Mouse (Mus musculus): ENCODE measurements around the gene Acin1. TPM values are rescaled to one million over a fixed set of nuclear protein-coding genes. Genes with fewer than 3 reads are reported as not detected.

Acin1 gene
- total and polyA plus RNA-seq, 2 experiments from 2014 or later, result 108 to 122 TPM

DNA sequence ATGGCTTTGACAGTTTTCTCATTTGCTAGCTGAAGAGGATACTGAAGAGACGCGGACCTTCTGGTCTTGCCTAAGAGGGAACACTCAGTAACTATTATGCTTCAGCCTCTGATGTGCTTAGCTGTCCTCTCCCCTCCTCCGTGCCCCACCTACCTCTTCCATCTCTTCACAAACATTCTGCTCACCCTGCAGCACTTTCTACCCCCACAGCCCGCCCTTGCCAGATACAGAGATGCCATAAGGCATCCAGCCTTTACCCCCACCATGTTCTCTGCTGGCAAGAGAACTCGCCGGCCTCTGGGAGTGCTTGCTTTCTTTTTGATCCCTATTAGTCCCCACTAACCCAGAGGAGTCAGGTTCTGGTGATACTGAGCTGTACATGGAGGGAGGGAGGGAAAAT is 76.1 kb downstream of the Acin1 start:
- no peak overlapping the region for H3K9ac ChIP-seq (replicated peaks; ENCODE audit: low read length, poor library complexity, severe bottlenecking)
- no peak overlapping the region for H3K4me2 ChIP-seq (ENCODE audit: low read depth, low read length, poor library complexity, severe bottlenecking)
- H3K27ac ChIP-seq (ENCODE audit: low read depth, low read length), result no peak overlapping the region
- no peaks in the 10 kb centered on the region for H3K4me1 ChIP-seq (ENCODE audit: insufficient read depth, low read length)
- ATAC-seq (ENCODE audit: low FRiP score) (no peak), DNase-seq (ENCODE audit: low spot score) (no peak)
- H3K36me3 ChIP-seq (ENCODE audit: insufficient read depth, low read length), result peaks cover 11% of the 10 kb centered on the region
- no peaks in the 10 kb centered on the region for H3K9me3 ChIP-seq (ENCODE audit: low read length)
- no peak for TF ChIP-seq CTCF (IDR thresholded peaks at IDR 0.05)
- H3K4me3 ChIP-seq (ENCODE audit: low read depth, low read length), result no peak overlapping the region
- H3K27me3 ChIP-seq (ENCODE audit: insufficient read depth, low read length), result no peaks in the 10 kb centered on the region
- 85% methylated on average over 6 of the region's 6 CpGs for WGBS

- H3K4me1 ChIP-seq (ENCODE audit: insufficient read depth, low read length), result no peaks in the 10 kb centered on the region
- H3K27me3 ChIP-seq (ENCODE audit: insufficient read depth, low read length), result no peaks in the 10 kb centered on the region
- peaks cover 11% of the 10 kb centered on the region for H3K36me3 ChIP-seq (ENCODE audit: insufficient read depth, low read length)
- no peak overlapping the region for H3K27ac ChIP-seq (ENCODE audit: low read depth, low read length)
- peak; percentile 44 for DNase-seq (ENCODE audit: low spot score)
- no peak for ATAC-seq (ENCODE audit: low FRiP score)
- peak; percentile 67 for TF ChIP-seq CTCF (IDR thresholded peaks at IDR 0.05)
- 66% methylated on average over 4 of the region's 4 CpGs for WGBS
- H3K4me3 ChIP-seq (ENCODE audit: low read depth, low read length), result no peak overlapping the region
- H3K4me2 ChIP-seq (ENCODE audit: low read depth, low read length, poor library complexity, severe bottlenecking), result no peak overlapping the region
- H3K9me3 ChIP-seq (ENCODE audit: low read length), result no peaks in the 10 kb centered on the region
- no peak overlapping the region for H3K9ac ChIP-seq (replicated peaks; ENCODE audit: low read length, poor library complexity, severe bottlenecking)
Observed at GRCm38 (mm10) chr14:54609962-54610361, 76.8 kb downstream of the Acin1 start.

- H3K9ac ChIP-seq (replicated peaks; ENCODE audit: low read length, poor library complexity, severe bottlenecking), result no peak overlapping the region
- H3K4me3 ChIP-seq (ENCODE audit: low read depth, low read length), result no peak overlapping the region
- DNase-seq (ENCODE audit: low spot score), result no peak
- peaks cover 11% of the 10 kb centered on the region for H3K36me3 ChIP-seq (ENCODE audit: insufficient read depth, low read length)
- no peak for ATAC-seq (ENCODE audit: low FRiP score)
- H3K27ac ChIP-seq (ENCODE audit: low read depth, low read length), result no peak overlapping the region
- H3K9me3 ChIP-seq (ENCODE audit: low read length), result no peaks in the 10 kb centered on the region
- H3K4me2 ChIP-seq (ENCODE audit: low read depth, low read length, poor library complexity, severe bottlenecking), result no peak overlapping the region
- no peak for TF ChIP-seq CTCF (IDR thresholded peaks at IDR 0.05)
- H3K4me1 ChIP-seq (ENCODE audit: insufficient read depth, low read length), result peaks cover under 1% of the 10 kb centered on the region; the same call in 1 of the 2 replicates
- no peaks in the 10 kb centered on the region for H3K27me3 ChIP-seq (ENCODE audit: insufficient read depth, low read length)
- WGBS, result 81% methylated on average over 4 of the region's 4 CpGs
Observed at GRCm38 (mm10) chr14:54609245-54609644, 77.5 kb downstream of the Acin1 start.

- no peak for TF ChIP-seq CTCF (IDR thresholded peaks at IDR 0.05)
Observed at GRCm38 (mm10) chr14:54607226-54607625, 79.5 kb downstream of the Acin1 start.

GRCm38 (mm10) chr14:54605752-54606321 is 80.9 kb downstream of the Acin1 start, which contains the start of gene 4931414P19Rik:
4931414P19Rik (minus strand) TSS chr14:54605993.
- ATAC-seq (ENCODE audit: low FRiP score), result peak; percentile 22; the same call in 1 of the 2 replicates
- under 1% methylated on average over 33 of the region's 39 CpGs for WGBS
- TF ChIP-seq CTCF (IDR thresholded peaks at IDR 0.05), result no peak

More at GRCm38 (mm10) chr14:54607226-54607625, 79.5 kb downstream of the Acin1 start:
- H3K36me3 ChIP-seq (ENCODE audit: insufficient read depth, low read length), result no peaks in the 10 kb centered on the region
- ATAC-seq (ENCODE audit: low FRiP score) (no peak), DNase-seq (ENCODE audit: low spot score) (no peak)
- no peaks in the 10 kb centered on the region for H3K27me3 ChIP-seq (ENCODE audit: insufficient read depth, low read length)
- no peak overlapping the region for H3K27ac ChIP-seq (ENCODE audit: low read depth, low read length)
- H3K4me3 ChIP-seq (ENCODE audit: low read depth, low read length), result no peak overlapping the region
- H3K9me3 ChIP-seq (ENCODE audit: low read length), result no peaks in the 10 kb centered on the region
- peaks cover 6% of the 10 kb centered on the region; the same call in 1 of the 2 replicates for H3K4me1 ChIP-seq (ENCODE audit: insufficient read depth, low read length)
- no peak overlapping the region for H3K4me2 ChIP-seq (ENCODE audit: low read depth, low read length, poor library complexity, severe bottlenecking)
- H3K9ac ChIP-seq (replicated peaks; ENCODE audit: low read length, poor library complexity, severe bottlenecking), result no peak overlapping the region
- WGBS, result 42% methylated on average over 8 of the region's 8 CpGs

GRCm38 (mm10) chr14:54603686-54604085 is 83.0 kb downstream of the Acin1 start:
- no peak overlapping the region for H3K9ac ChIP-seq (replicated peaks; ENCODE audit: low read length, poor library complexity, severe bottlenecking)
- no peaks in the 10 kb centered on the region for H3K27me3 ChIP-seq (ENCODE audit: insufficient read depth, low read length)
- peaks cover 6% of the 10 kb centered on the region; the same call in 1 of the 2 replicates for H3K4me1 ChIP-seq (ENCODE audit: insufficient read depth, low read length)
- DNase-seq (ENCODE audit: low spot score) (no peak), ATAC-seq (ENCODE audit: low FRiP score) (no peak)
- H3K4me3 ChIP-seq (ENCODE audit: low read depth, low read length), result peak overlapping the region; percentile 52
- WGBS, result 79% methylated on average over 8 of the region's 8 CpGs
- TF ChIP-seq CTCF (IDR thresholded peaks at IDR 0.05), result no peak
- peak overlapping the region; percentile 53 for H3K4me2 ChIP-seq (ENCODE audit: low read depth, low read length, poor library complexity, severe bottlenecking)
- no peaks in the 10 kb centered on the region for H3K36me3 ChIP-seq (ENCODE audit: insufficient read depth, low read length)
- H3K9me3 ChIP-seq (ENCODE audit: low read length), result no peaks in the 10 kb centered on the region
- peak overlapping the region; percentile 97 for H3K27ac ChIP-seq (ENCODE audit: low read depth, low read length)

More at GRCm38 (mm10) chr14:54605752-54606321, 80.9 kb downstream of the Acin1 start, which contains the start of gene 4931414P19Rik:
- Histone ChIP-seq H3K4me2 (ENCODE audit: low read depth, low read length, poor library complexity, severe bottlenecking) (peak within 1 kb of the TSS; percentile 52), H3K36me3 (ENCODE audit: insufficient read depth, low read length) (no peaks in the 10 kb centered on the region), H3K27me3 (ENCODE audit: insufficient read depth, low read length) (no peaks in the 10 kb centered on the region), H3K27ac (ENCODE audit: low read depth, low read length) (peak within 1 kb of the TSS; percentile 49), H3K4me1 (ENCODE audit: insufficient read depth, low read length) (peaks cover 6% of the 10 kb centered on the region; the same call in 1 of the 2 replicates), H3K9me3 (ENCODE audit: low read length) (no peaks in the 10 kb centered on the region), H3K4me3 (ENCODE audit: low read depth, low read length) (peak within 1 kb of the TSS; percentile 35), H3K9ac (replicated peaks; ENCODE audit: low read length, poor library complexity, severe bottlenecking) (peak within 1 kb of the TSS; percentile 54)
- peak; percentile 74 for DNase-seq (ENCODE audit: low spot score)

Measured in midbrain, postnatal 0 days (tissue).